Mouse (Mus musculus) effector memory CD4-positive, alpha-beta T cell, adult 5 months (primary cell): Measurements from ENCODE around the gene Gm21497. TPM values are rescaled to one million over a fixed set of nuclear protein-coding genes. Genes with fewer than 3 reads are reported as not detected.

Experiments used
- polyA plus RNA-seq: library from polyadenylated mRNA; unstranded; fragments of 100-300 nt; shearing (Covaris generic); gene quantifications from one replicate; pipeline ENCODE4 v1.2.1, GENCODE M21; 2017

Gene Gm21497
- polyA plus RNA-seq = not detected

DNA sequence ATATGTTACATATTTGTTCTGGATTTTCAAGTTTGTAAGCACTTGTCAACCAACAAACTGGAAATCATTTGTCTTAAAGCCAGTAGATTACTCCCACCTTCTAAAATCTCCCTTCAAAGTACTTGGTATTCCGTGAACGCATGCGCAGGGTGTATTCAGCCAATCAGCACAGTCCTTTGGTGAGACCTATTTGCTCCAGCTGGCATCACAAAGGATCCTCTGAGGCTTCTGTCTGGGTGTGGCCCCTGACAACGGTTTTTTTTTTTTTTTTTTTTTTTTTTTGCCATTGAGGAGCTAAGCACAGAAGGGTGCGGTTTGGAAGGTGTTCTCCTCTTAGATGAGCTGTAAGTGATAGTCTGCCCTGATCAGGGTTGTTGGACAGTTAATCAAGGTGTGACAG is at the start of gene Gm21497:
Gene Gm21497 (plus strand): TSS at position 301 of the 400 bp plus-strand sequence.

